Mouse (Mus musculus): Measurements from ENCODE around the gene Glis3.

DNA sequence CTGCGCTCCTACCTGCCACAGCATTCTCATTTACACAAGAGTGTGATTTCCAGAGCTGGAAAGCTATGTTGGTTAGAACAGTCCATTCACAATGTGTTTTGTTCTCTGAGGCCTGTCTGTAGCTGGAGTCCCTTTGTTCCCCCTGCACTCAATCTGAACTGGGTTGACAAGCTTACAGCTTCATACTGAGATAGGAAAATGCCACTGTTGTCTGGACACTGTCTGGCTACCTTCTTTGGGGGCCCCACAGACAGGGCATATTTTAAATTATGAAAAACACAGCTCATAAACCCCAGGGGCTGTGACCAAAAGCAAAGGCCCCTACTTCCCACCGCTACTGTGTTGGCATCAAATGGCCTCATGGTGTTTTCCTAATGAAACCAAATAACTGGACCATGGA, 402.8 kb downstream of the Glis3 start:
- TF ChIP-seq CTCF (IDR thresholded peaks at IDR 0.05; ENCODE audit: borderline replicate concordance, insufficient read depth, low read length) (no peak), POLR2A (IDR thresholded peaks at IDR 0.05; ENCODE audit: low read depth, low read length) (no peak)
